Mouse (Mus musculus) liver, adult 2 months (tissue): ENCODE measurements around the gene 1700017D01Rik.

Source experiments
- CTCF ChIP-seq: fragments of 200-500 bp; IDR thresholded peaks from 2 replicates; pipeline ENCODE4 v1.5.1; 2011; ENCODE audit warnings: low read depth, low read length, control low read depth
- POLR2A ChIP-seq: fragments of 200-500 bp; IDR thresholded peaks from 2 replicates; pipeline ENCODE4 v1.6.1; 2011; ENCODE audit warnings: low read length, control low read depth; ENCODE audit not compliant: insufficient read depth; ENCODE audit errors: extremely low read depth

DNA sequence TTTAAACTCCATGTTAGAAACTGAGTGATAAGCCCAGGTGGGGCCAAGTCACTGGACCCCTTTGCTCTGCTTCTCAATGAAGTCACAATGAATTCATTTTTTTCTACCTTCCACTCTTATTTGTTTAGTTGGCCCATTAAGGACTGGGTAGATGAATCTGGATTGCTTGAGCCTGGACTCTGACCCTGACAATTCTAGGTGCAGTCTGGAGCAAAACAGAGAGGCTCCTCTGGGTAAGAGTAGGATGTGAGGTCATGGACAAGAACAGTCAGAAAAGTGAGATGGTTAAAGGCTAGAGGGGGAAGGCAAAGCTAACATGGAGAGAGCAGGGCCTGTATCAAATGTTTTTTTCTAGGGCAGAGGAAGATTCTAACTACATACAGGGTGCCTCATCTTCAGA lies 81.2 kb downstream of the 1700017D01Rik start:
- TF ChIP-seq CTCF: no peak
- no peak for TF ChIP-seq POLR2A
